9 mouse cellular contexts compared by ENCODE assay signal in genomic region chr9:44485516-44486161, GRCm38 (mm10). TPM values are rescaled to one million over a fixed set of nuclear protein-coding genes. Genes with fewer than 3 reads are reported as not detected.
DNase-seq lines count a peak whose midpoint lies in the region; ATAC-seq and TF ChIP-seq lines count a peak whose summit lies in the region.
"Had no signal": no experiment of that assay in that cellular context is flagged by ENCODE, and none has a peak within 500 bp of the region (broad histone marks: within the 10 kb centered on the region; RNA-seq: fewer than 3 reads in every experiment).

No protein-coding gene starts in this region.

- peak overlapping the region; percentile 93 for H3K4me2 ChIP-seq in forebrain, postnatal 0 days (ENCODE audit: low read depth)
- H3K4me2 ChIP-seq in lung, embryonic 16.5 days (ENCODE audit: low read depth, low read length): peak overlapping the region; percentile 80

- WGBS in forebrain, postnatal 0 days: 17% methylated on average over 14 of the region's 14 CpGs
- 13% methylated on average over 14 of the region's 14 CpGs for WGBS in kidney, adult 2 months
- WGBS in lung, embryonic 16.5 days: 18% methylated on average over 14 of the region's 14 CpGs

- peak overlapping the region; percentile 39 for H3K9ac ChIP-seq in forebrain, postnatal 0 days
- H3K9ac ChIP-seq in lung, embryonic 16.5 days (ENCODE audit: low read length): peak overlapping the region; percentile 98

- H3K27me3 ChIP-seq in forebrain, postnatal 0 days (ENCODE audit: insufficient read depth, low read length): no peaks in the 10 kb centered on the region
- no peaks in the 10 kb centered on the region for H3K27me3 ChIP-seq in kidney, adult 2 months (replicated peaks; ENCODE audit: control insufficient read depth, insufficient read depth, low read length)
- H3K27me3 ChIP-seq in lung, embryonic 16.5 days (ENCODE audit: control insufficient read depth, insufficient read depth, low read depth, low read length): no peaks in the 10 kb centered on the region

- no peaks in the 10 kb centered on the region for H3K36me3 ChIP-seq in forebrain, postnatal 0 days (ENCODE audit: insufficient read depth)
- no peaks in the 10 kb centered on the region for H3K36me3 ChIP-seq in kidney, adult 2 months (ENCODE audit: control insufficient read depth, insufficient read depth, low read length)
- no peaks in the 10 kb centered on the region for H3K36me3 ChIP-seq in lung, embryonic 16.5 days (ENCODE audit: control insufficient read depth, insufficient read depth, low read length)

- no peak overlapping the region for H3K27ac ChIP-seq in forebrain, postnatal 0 days (ENCODE audit: low read depth, low read length)
- peak overlapping the region; percentile 77 for H3K27ac ChIP-seq in kidney, adult 2 months (ENCODE audit: insufficient read depth, low read depth, low read length)
- H3K27ac ChIP-seq in lung, embryonic 16.5 days (ENCODE audit: low read length): peak overlapping the region; percentile 98

- no peak for ATAC-seq in forebrain, postnatal 0 days
- ATAC-seq in lung, embryonic 16.5 days (ENCODE audit: low read depth): no peak

- no peak for TF ChIP-seq POLR2A in kidney, adult 2 months (IDR thresholded peaks at IDR 0.05; ENCODE audit: low read depth, low read length)

- H3K4me3 ChIP-seq in forebrain, postnatal 0 days (ENCODE audit: low read depth, low read length): peak overlapping the region; percentile 95
- peak overlapping the region; percentile 72 for H3K4me3 ChIP-seq in kidney, adult 2 months (ENCODE audit: insufficient read depth, low read depth, low read length)
- peak overlapping the region; percentile 97 for H3K4me3 ChIP-seq in lung, embryonic 16.5 days (ENCODE audit: low read length)

- no peaks in the 10 kb centered on the region for H3K9me3 ChIP-seq in forebrain, postnatal 0 days (ENCODE audit: low read length)
- no peaks in the 10 kb centered on the region for H3K9me3 ChIP-seq in lung, embryonic 16.5 days (ENCODE audit: control insufficient read depth, low read length)

- DNase-seq in urinary bladder, adult 2 months (ENCODE audit: low spot score): peak; percentile 58
- no peak for DNase-seq in urinary bladder, postnatal 25 days (ENCODE audit: low spot score)
- DNase-seq in forebrain, postnatal 0 days: no peak
- peak; percentile 73 for DNase-seq in kidney, adult 2 months
- no peak for DNase-seq in frontal cortex, adult 2 months (ENCODE audit: extremely low spot score in 1 of 2, low spot score in 1 of 2)
- DNase-seq in B cell, adult 2 months: no peak

- H3K4me1 ChIP-seq in forebrain, postnatal 0 days (ENCODE audit: insufficient read depth): peaks cover 51% of the 10 kb centered on the region
- H3K4me1 ChIP-seq in kidney, adult 2 months (ENCODE audit: control insufficient read depth, insufficient read depth, low read length): peaks cover 51% of the 10 kb centered on the region
- peaks cover 63% of the 10 kb centered on the region for H3K4me1 ChIP-seq in lung, embryonic 16.5 days (replicated peaks; ENCODE audit: control insufficient read depth, insufficient read depth, low read length)

- TF ChIP-seq CTCF in forebrain, postnatal 0 days (IDR thresholded peaks at IDR 0.05; ENCODE audit: low read depth): no peak; the same call in 1 of the 2 replicates
- no peak for TF ChIP-seq CTCF in kidney, adult 2 months (conservative IDR thresholded peaks at IDR 0.05; ENCODE audit: insufficient read depth, insufficient read length, low read depth, low read length)

RNA-seq across cellular contexts. Expression of gene Bcl9l, which starts 3.0 kb away (rescaled TPM):
- 11.1 and 29.7 TPM in 2 replicates for polyA plus RNA-seq in urinary bladder, adult 2 months (2012; rRNA removed)
- total RNA-seq in forebrain, postnatal 0 days (2014; rRNA removed): 29.2 and 38.7 TPM in 2 replicates
- polyA plus RNA-seq in forebrain, postnatal 0 days (2015; fragmentation: Nextera tagmentation; extraction: Ambion mirVana): 9.3 and 13.0 TPM in 2 replicates
- polyA plus RNA-seq in kidney, adult 2 months (2012; rRNA removed): 23.1 and 25.1 TPM in 2 replicates
- 14.1 and 16.1 TPM in 2 replicates for polyA plus RNA-seq in lung, embryonic 16.5 days (2015; fragmentation: Nextera tagmentation; extraction: Ambion mirVana)
- 20.1 and 21.7 TPM in 2 replicates for polyA plus RNA-seq in frontal cortex, adult 2 months (2012; rRNA removed)

RNA-seq across cellular contexts. Expression of gene Upk2, which starts 30.9 kb away (rescaled TPM):
- 788 and 1,023 TPM in 2 replicates for polyA plus RNA-seq in urinary bladder, adult 2 months (2012; rRNA removed)
- not detected in 2 replicates for total RNA-seq in forebrain, postnatal 0 days (2014; rRNA removed)
- not detected in 2 replicates for polyA plus RNA-seq in forebrain, postnatal 0 days (2015; fragmentation: Nextera tagmentation; extraction: Ambion mirVana)
- 9.0 and 11.6 TPM in 2 replicates for polyA plus RNA-seq in kidney, adult 2 months (2012; rRNA removed)
- 1.8 and 2.0 TPM in 2 replicates for polyA plus RNA-seq in lung, embryonic 16.5 days (2015; fragmentation: Nextera tagmentation; extraction: Ambion mirVana)
- polyA plus RNA-seq in frontal cortex, adult 2 months (2012; rRNA removed): 0.19 TPM in 1 of 2 replicates, not detected in the other
- total RNA-seq: adrenal gland, postnatal 36 days had no signal
- polyA plus RNA-seq: large intestine, adult 2 months had no signal

RNA-seq across cellular contexts. Expression of gene Foxr1, which starts 44.7 kb away (rescaled TPM):
- polyA plus RNA-seq in urinary bladder, adult 2 months (2012; rRNA removed): 0.28 and 0.63 TPM in 2 replicates
- not detected in 2 replicates for total RNA-seq in forebrain, postnatal 0 days (2014; rRNA removed)
- polyA plus RNA-seq in forebrain, postnatal 0 days (2015; fragmentation: Nextera tagmentation; extraction: Ambion mirVana): not detected in 2 replicates
- not detected in 2 replicates for polyA plus RNA-seq in kidney, adult 2 months (2012; rRNA removed)
- not detected in 2 replicates for polyA plus RNA-seq in lung, embryonic 16.5 days (2015; fragmentation: Nextera tagmentation; extraction: Ambion mirVana)
- polyA plus RNA-seq in frontal cortex, adult 2 months (2012; rRNA removed): not detected in 2 replicates
- total RNA-seq: adrenal gland, postnatal 36 days had no signal
- polyA plus RNA-seq: large intestine, adult 2 months had no signal

Comparison
In these comparisons a context has a peak if more than half of its experiments do, and no peak if none do; other contexts are left out.
1. DNase-seq: peak in urinary bladder, adult 2 months (single experiment) and kidney, adult 2 months (single experiment); none in urinary bladder, postnatal 25 days (single experiment), forebrain, postnatal 0 days (single experiment), frontal cortex, adult 2 months (0 of 2) and B cell, adult 2 months (0 of 2).
2. RNA of gene Upk2, which starts 30.9 kb away (polyA plus RNA-seq): 788 to 1,023 TPM in urinary bladder, adult 2 months; 9.0 to 11.6 TPM in kidney, adult 2 months, 1.8 to 2.0 TPM in lung, embryonic 16.5 days, not detected in forebrain, postnatal 0 days and 0.19 TPM in frontal cortex, adult 2 months; every median in the first group is over 10 times any median in the second.
3. Peak in every context shown above with its lines, with median percentiles within 50 percentile points of each other: H3K4me3 ChIP-seq.